ENCODE assay signal across 8 mouse cellular contexts in genomic region chr10:126972051-126972725, GRCm38 (mm10). TPM values are rescaled to one million over a fixed set of nuclear protein-coding genes. Genes with fewer than 3 reads are reported as not detected.
DNase-seq lines count a peak whose midpoint lies in the region; ATAC-seq and TF ChIP-seq lines count a peak whose summit lies in the region.

No protein-coding gene starts in this region.

- H3K4me3 ChIP-seq in C2C12 (ENCODE audit: insufficient read depth, poor library complexity, severe bottlenecking) = no peak overlapping the region
- H3K4me3 ChIP-seq in heart, embryonic 15.5 days = no peak overlapping the region

- peak; percentile 90 for DNase-seq in embryo, embryonic 11 days
- DNase-seq in kidney, postnatal 14 days = peak; percentile 78
- DNase-seq in mesoderm, embryonic 11.5 days (ENCODE audit: low read depth, low spot score) = peak; percentile 87
- peak; percentile 93 for DNase-seq in yolk sac, embryonic 10.5 days (ENCODE audit: low spot score)
- no peak for DNase-seq in left cerebral cortex, adult 8-10 months (ENCODE audit: low spot score in 2 of 2)
- DNase-seq in cerebellum, adult 11-12 months = no peak

- peak overlapping the region; percentile 42 for H3K4me2 ChIP-seq in heart, embryonic 15.5 days

- peak; percentile 90 for ATAC-seq in heart, embryonic 15.5 days (replicated peaks; ENCODE audit: insufficient number of reproducible peaks, insufficient read depth, low FRiP score, low read depth)

- peak overlapping the region; percentile 43 for H3K9ac ChIP-seq in heart, embryonic 15.5 days

- peaks cover 37% of the 10 kb centered on the region for H3K4me1 ChIP-seq in heart, embryonic 15.5 days (replicated peaks)

- H3ac ChIP-seq in C2C12 (ENCODE audit: control insufficient read depth, insufficient read length, low read depth) = no peak overlapping the region

- H3K79me2 ChIP-seq in C2C12 (ENCODE audit: control insufficient read depth, insufficient read depth) = no peaks in the 10 kb centered on the region

- no peaks in the 10 kb centered on the region for H3K27me3 ChIP-seq in C2C12 (ENCODE audit: control insufficient read depth, insufficient read depth, insufficient read length)
- H3K27me3 ChIP-seq in heart, embryonic 15.5 days = no peaks in the 10 kb centered on the region

- no peaks in the 10 kb centered on the region for H3K36me3 ChIP-seq in C2C12 (ENCODE audit: control insufficient read depth, insufficient read depth)
- no peaks in the 10 kb centered on the region for H3K36me3 ChIP-seq in heart, embryonic 15.5 days

- 12% methylated on average over 13 of the region's 13 CpGs for WGBS in heart, embryonic 15.5 days

- H3K9me3 ChIP-seq in heart, embryonic 15.5 days (replicated peaks) = no peaks in the 10 kb centered on the region

- no peaks in the 10 kb centered on the region for H3K79me3 ChIP-seq in C2C12 (ENCODE audit: low read depth)

- TF ChIP-seq CTCF in C2C12 (IDR thresholded peaks at IDR 0.05; ENCODE audit: control insufficient read depth, insufficient read depth, insufficient read length) = no peak

- H3K27ac ChIP-seq in heart, embryonic 15.5 days = peak overlapping the region; percentile 86

TF ChIP-seq in C2C12, 6 proteins besides CTCF, POLR2A, EP300 and RAD21:
- TF ChIP-seq USF1 (IDR thresholded peaks at IDR 0.05; ENCODE audit: low read depth) (peak; percentile 59), MYOD1 (IDR thresholded peaks at IDR 0.05; ENCODE audit: control insufficient read depth, insufficient read length, low read depth) (no peak)

RNA-seq across cellular contexts. Expression of gene Ctdsp2, which starts 6.3 kb away (rescaled TPM):
- 57.5 TPM for polyA plus RNA-seq in C2C12 (2012; fragmentation: generic; extraction: Trizol)
- polyA plus RNA-seq in heart, embryonic 15.5 days (2015; fragmentation: Nextera tagmentation; extraction: Ambion mirVana) = 35.0 and 47.8 TPM in 2 replicates
- 10 to 100 TPM; 74.8 to 83.4 (median 82.5) TPM for total RNA-seq in left cerebral cortex, adult 8-10 months (2022)

RNA-seq across cellular contexts. Expression of gene Avil, which starts 28.3 kb away (rescaled TPM):
- 0.13 TPM for polyA plus RNA-seq in C2C12 (2012; fragmentation: generic; extraction: Trizol)
- polyA plus RNA-seq in heart, embryonic 15.5 days (2015; fragmentation: Nextera tagmentation; extraction: Ambion mirVana) = 0.23 and 0.55 TPM in 2 replicates
- total RNA-seq in left cerebral cortex, adult 8-10 months (2022) = under 1 TPM; 0.13 to 0.21 (median 0.17) TPM

RNA-seq across cellular contexts. Expression of gene Tsfm, which starts 58.5 kb away (rescaled TPM):
- polyA plus RNA-seq in C2C12 (2012; fragmentation: generic; extraction: Trizol) = 66.0 TPM
- polyA plus RNA-seq in heart, embryonic 15.5 days (2015; fragmentation: Nextera tagmentation; extraction: Ambion mirVana) = 81.9 and 86.0 TPM in 2 replicates
- 10 to 100 TPM; 22.8 to 36.1 (median 30.0) TPM for total RNA-seq in left cerebral cortex, adult 8-10 months (2022)

Comparison
In these comparisons a context has a peak if more than half of its experiments do, and no peak if none do; other contexts are left out.
1. DNase-seq: peak in embryo, embryonic 11 days (single experiment), kidney, postnatal 14 days (single experiment), mesoderm, embryonic 11.5 days (single experiment) and yolk sac, embryonic 10.5 days (single experiment); none in left cerebral cortex, adult 8-10 months (0 of 2) and cerebellum, adult 11-12 months (single experiment).